Mouse (Mus musculus) cortical plate, adult 2 months (tissue): ENCODE measurements around the gene Ccdc33.

Source experiments
- CTCF ChIP-seq: fragments of 200-500 bp; IDR thresholded peaks from 2 replicates; pipeline ENCODE4 v1.5.1; 2011; ENCODE audit warnings: mild to moderate bottlenecking, control low read depth, low read length; ENCODE audit not compliant: insufficient read depth; ENCODE audit errors: extremely low read depth
- POLR2A ChIP-seq: fragments of 200-500 bp; IDR thresholded peaks from 2 replicates; pipeline ENCODE4 v1.6.1; 2011; ENCODE audit warnings: mild to moderate bottlenecking, low read length, control low read depth; ENCODE audit not compliant: insufficient read depth; ENCODE audit errors: extremely low read depth

DNA sequence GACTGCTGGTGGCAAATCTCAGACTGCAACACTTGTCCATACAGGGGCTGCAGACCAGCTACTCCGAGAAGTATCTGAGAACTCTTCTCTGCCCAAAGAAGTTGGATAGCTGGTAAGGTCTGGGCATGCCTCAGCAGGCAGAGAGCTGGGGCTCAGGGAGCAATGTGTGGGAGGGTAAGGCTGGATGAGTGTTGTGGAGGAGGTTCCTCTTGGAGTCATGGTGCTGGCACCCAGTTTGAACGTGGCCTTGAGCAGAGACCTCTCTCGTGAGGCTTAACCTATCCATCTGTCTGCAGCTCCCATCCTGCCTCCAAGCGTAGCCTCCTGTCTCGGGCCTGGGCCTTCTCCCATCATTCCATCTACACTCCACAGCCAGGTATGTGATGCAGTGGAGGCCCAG is 26.8 kb upstream of the Ccdc33 start:
- no peak for TF ChIP-seq CTCF
- no peak for TF ChIP-seq POLR2A
